Mouse (Mus musculus) adrenal gland, postnatal 25 days (tissue): ENCODE measurements at regions not wholly inside any gene's neighbourhood (a gene's known extent, or its start where the extent isn't known, plus 50 kb on each side); places are given as distances from the start of the nearest gene placed in this dataset.
A peak's percentile ranks its signal among the peaks of the same experiment; 100 is the strongest.

ENCODE experiments used
- DNase-seq: peaks from one replicate; pipeline ENCODE4 v3.0.0; 2021; ENCODE audit warnings: mixed read lengths

- DNase-seq = peak; percentile 1
These were observed 373.2 kb upstream of the Gm21477 start for GRCm38 (mm10) chrY:86743391-86743790.
